Mouse (Mus musculus) ES-E14 (cell line): ENCODE measurements around the gene Exd2.
A peak's percentile ranks its signal among the peaks of the same experiment; 100 is the strongest.

ENCODE experiments used
- ZC3H11A ChIP-seq: IDR thresholded peaks from 2 replicates; pipeline ENCODE4 v1.6.1; 2012; ENCODE audit warnings: low read depth, mild to moderate bottlenecking, inconsistent platforms, low read length, borderline replicate concordance
- ZNF384 ChIP-seq: IDR thresholded peaks from 2 replicates; pipeline ENCODE4 v1.6.1; 2012; ENCODE audit warnings: low read depth, low read length, inconsistent platforms

DNA sequence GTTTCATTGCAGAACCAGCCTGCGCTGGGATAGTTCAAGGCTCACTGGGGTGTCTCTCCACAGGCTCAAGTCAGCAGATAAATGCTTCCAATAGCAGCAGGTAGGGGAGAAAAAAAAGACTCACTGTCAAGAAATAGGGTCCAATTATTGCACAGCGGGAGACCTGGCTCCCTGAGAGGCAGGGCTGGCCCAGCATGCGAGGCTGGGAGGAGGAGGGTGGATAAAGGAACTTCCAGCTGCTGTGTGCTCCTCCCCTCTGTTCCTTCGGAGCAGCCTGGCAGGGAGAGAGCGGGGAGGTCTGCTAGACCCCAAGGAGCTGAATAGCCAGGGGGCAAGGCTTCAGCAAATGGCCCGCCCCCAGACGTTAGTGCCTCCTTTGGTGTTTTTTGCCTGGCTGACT lies 62.6 kb downstream of the Exd2 start:
- TF ChIP-seq ZNF384 (peak; percentile 62; the same call in 1 of the 2 replicates), ZC3H11A (no peak)
